Mouse (Mus musculus) testis, adult 2 months (tissue): Measurements from ENCODE around the gene Aip.

Experiments used
- CTCF ChIP-seq: fragments of 200-500 bp; IDR thresholded peaks from 2 replicates; pipeline ENCODE4 v1.5.1; 2012; ENCODE audit warnings: low read depth, mild to moderate bottlenecking, inconsistent platforms, low read length, moderate library complexity; ENCODE audit not compliant: control insufficient read depth, insufficient read depth, insufficient replicate concordance
- POLR2A ChIP-seq: fragments of 200-500 bp; IDR thresholded peaks from 2 replicates; pipeline ENCODE4 v1.6.1; 2012; ENCODE audit warnings: low read depth, mild to moderate bottlenecking, inconsistent platforms, low read length, moderate library complexity; ENCODE audit not compliant: control insufficient read depth

DNA sequence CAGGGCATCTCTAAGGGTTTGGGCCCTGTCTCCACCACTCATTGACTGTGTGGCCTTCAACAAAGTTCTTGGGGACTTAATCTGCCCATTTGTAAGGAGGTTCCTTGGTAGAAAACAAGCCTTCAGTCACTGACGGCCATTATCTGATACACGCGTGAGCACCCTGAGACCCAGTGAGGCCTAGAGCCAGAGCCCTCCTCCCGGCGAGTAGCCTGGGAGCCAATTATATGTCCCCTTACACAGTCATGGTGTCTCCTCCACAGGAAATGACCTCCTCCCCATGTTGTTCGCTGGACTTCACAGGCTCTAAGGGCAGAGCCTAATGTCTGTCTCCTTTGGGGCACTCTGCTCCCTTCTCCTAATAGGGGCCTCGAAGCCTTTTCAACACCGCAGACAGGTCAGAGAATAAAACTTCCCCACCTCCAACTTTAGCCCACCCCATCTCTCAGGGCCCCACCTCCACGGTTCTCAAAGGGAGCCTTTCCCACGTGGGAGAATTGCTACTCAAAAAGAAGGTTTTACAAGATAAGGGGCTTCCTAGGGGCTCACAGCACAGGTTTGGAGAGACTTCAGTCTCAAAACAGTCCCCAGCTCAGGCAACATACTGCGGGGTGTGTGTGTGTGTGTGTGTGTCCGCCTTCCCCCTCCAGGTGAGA lies 20.8 kb upstream of the Aip start:
- no peak for TF ChIP-seq CTCF
- TF ChIP-seq POLR2A = no peak
